Mouse (Mus musculus) CH12.LX (cell line): ENCODE measurements around the gene Hvcn1. TPM values are rescaled to one million over a fixed set of nuclear protein-coding genes. Genes with fewer than 3 reads are reported as not detected.

ENCODE experiments used
- DNase-seq: peaks from one replicate; pipeline ENCODE4 v3.0.0-alpha.2; 2013; ENCODE audit errors: extremely low read depth
- H3K27ac ChIP-seq: 2 replicates; pipeline ENCODE4 v1.5.1; 2012; ENCODE audit warnings: low read depth, mild to moderate bottlenecking, control low read depth, moderate library complexity; ENCODE audit not compliant: insufficient read depth
- H3K27me3 ChIP-seq: replicated peaks from 2 replicates; pipeline ENCODE3; 2012; ENCODE audit warnings: inconsistent platforms
- H3K36me3 ChIP-seq, 2 experiments: replicated peaks in 1 of 2; 2 replicates each; pipeline versions ENCODE3 to v1.6.1; 2012; ENCODE audit warnings: inconsistent platforms in 1 of 2, low read length in 1 of 2, mild to moderate bottlenecking in 1 of 2, mixed read lengths in 1 of 2, moderate library complexity in 1 of 2; ENCODE audit not compliant: control insufficient read depth in 1 of 2, insufficient read depth in 1 of 2
- H3K4me1 ChIP-seq, 2 experiments: 2 replicates each; pipeline ENCODE4 v1.6.1; 2012; ENCODE audit warnings: inconsistent platforms in 1 of 2, moderate library complexity in 1 of 2; ENCODE audit not compliant: insufficient read depth in 2 of 2, control insufficient read depth in 1 of 2
- H3K4me2 ChIP-seq: 2 replicates; pipeline ENCODE4 v1.6.1; 2012; ENCODE audit warnings: low read depth, mild to moderate bottlenecking, control low read depth; ENCODE audit not compliant: poor library complexity, insufficient read depth, severe bottlenecking
- H3K4me3 ChIP-seq, 3 experiments: fragments of 150-350 bp in 1 of 3; sonication (generic) in 1 of 3; replicated peaks in 1 of 3; 2 replicates each; pipeline versions ENCODE3 to v1.5.1; 2011 to 2012; ENCODE audit warnings: low read depth in 2 of 3, low read length in 2 of 3, mild to moderate bottlenecking in 2 of 3, moderate library complexity in 2 of 3, control low read depth in 1 of 3, improper control_type of control experiment in 1 of 3, inconsistent platforms in 1 of 3, mixed read lengths in 1 of 3; ENCODE audit not compliant: poor library complexity in 1 of 3
- H3K79me2 ChIP-seq: replicated peaks from 2 replicates; pipeline ENCODE4 v1.6.1; 2012; ENCODE audit warnings: mild to moderate bottlenecking, moderate library complexity; ENCODE audit not compliant: control insufficient read depth, poor library complexity, insufficient read depth, severe bottlenecking; ENCODE audit errors: extremely low read depth
- H3K9ac ChIP-seq: 2 replicates; pipeline ENCODE4 v1.6.1; 2012; ENCODE audit warnings: low read depth, mild to moderate bottlenecking, control low read depth, moderate library complexity; ENCODE audit not compliant: insufficient read depth
- H3K9me3 ChIP-seq: replicated peaks from 2 replicates; pipeline ENCODE3; 2012; ENCODE audit warnings: low read length, inconsistent platforms, mixed read lengths
- BHLHE40 ChIP-seq: IDR thresholded peaks from 2 replicates; pipeline ENCODE4 v1.6.1; 2011; ENCODE audit warnings: mild to moderate bottlenecking, low read depth, low read length, improper control_type of control experiment
- CHD1 ChIP-seq: IDR thresholded peaks from 2 replicates; pipeline ENCODE4 v1.6.1; 2012; ENCODE audit warnings: low read depth, low read length, improper control_type of control experiment, inconsistent platforms
- GABPA ChIP-seq: IDR thresholded peaks from 2 replicates; pipeline ENCODE4 v1.6.1; 2012; ENCODE audit warnings: low read depth, low read length, improper control_type of control experiment, inconsistent platforms; ENCODE audit not compliant: insufficient replicate concordance
- HCFC1 ChIP-seq: IDR thresholded peaks from 2 replicates; pipeline ENCODE4 v1.6.1; 2012; ENCODE audit warnings: low read depth, mild to moderate bottlenecking, inconsistent platforms, low read length, improper control_type of control experiment
- IRF4 ChIP-seq: IDR thresholded peaks from 2 replicates; pipeline ENCODE4 v1.6.1; 2014; ENCODE audit warnings: low read depth, mild to moderate bottlenecking, inconsistent platforms, low read length, improper control_type of control experiment
- MAFK ChIP-seq: IDR thresholded peaks from 2 replicates; pipeline ENCODE4 v1.6.1; 2011; ENCODE audit warnings: low read length, improper control_type of control experiment; ENCODE audit not compliant: insufficient replicate concordance
- MAZ ChIP-seq: IDR thresholded peaks from 2 replicates; pipeline ENCODE4 v1.6.1; 2012; ENCODE audit warnings: low read depth, mild to moderate bottlenecking, inconsistent platforms, low read length, improper control_type of control experiment, moderate library complexity
- MXI1 ChIP-seq: IDR thresholded peaks from 2 replicates; pipeline ENCODE4 v1.6.1; 2011; ENCODE audit warnings: mild to moderate bottlenecking, low read depth, low read length, improper control_type of control experiment
- MYC ChIP-seq: IDR thresholded peaks from 2 replicates; pipeline ENCODE4 v1.6.1; 2011; ENCODE audit warnings: low read depth, mild to moderate bottlenecking, improper control_type of control experiment, low read length
- NELFE ChIP-seq: IDR thresholded peaks from 2 replicates; pipeline ENCODE4 v1.6.1; 2011; ENCODE audit warnings: low read depth, low read length, improper control_type of control experiment
- POLR2A ChIP-seq: IDR thresholded peaks from 2 replicates; pipeline ENCODE4 v1.6.1; 2011; ENCODE audit warnings: low read depth, mild to moderate bottlenecking, improper control_type of control experiment, low read length
- POLR2AphosphoS2 ChIP-seq: IDR thresholded peaks from 2 replicates; pipeline ENCODE4 v1.6.1; 2011; ENCODE audit warnings: low read depth, low read length, improper control_type of control experiment
- RAD21 ChIP-seq: IDR thresholded peaks from 2 replicates; pipeline ENCODE4 v1.6.1; 2011; ENCODE audit warnings: low read depth, mild to moderate bottlenecking, low read length, improper control_type of control experiment, moderate library complexity
- RCOR1 ChIP-seq: conservative IDR thresholded peaks from 2 replicates; pipeline ENCODE4 v1.6.1; 2012; ENCODE audit warnings: low read depth, mild to moderate bottlenecking, inconsistent platforms, low read length, improper control_type of control experiment
- SIN3A ChIP-seq: IDR thresholded peaks from 2 replicates; pipeline ENCODE4 v1.6.1; 2012; ENCODE audit warnings: low read length, improper control_type of control experiment, inconsistent platforms
- SMC3 ChIP-seq: IDR thresholded peaks from 2 replicates; pipeline ENCODE4 v1.6.1; 2011; ENCODE audit warnings: low read depth, low read length, improper control_type of control experiment
- TCF12 ChIP-seq: IDR thresholded peaks from 2 replicates; pipeline ENCODE4 v1.6.1; 2014; ENCODE audit warnings: low read depth, mild to moderate bottlenecking, inconsistent platforms, low read length, improper control_type of control experiment
- UBTF ChIP-seq: IDR thresholded peaks from 2 replicates; pipeline ENCODE4 v1.6.1; 2012; ENCODE audit warnings: low read depth, mild to moderate bottlenecking, inconsistent platforms, low read length, improper control_type of control experiment, moderate library complexity
- USF2 ChIP-seq: conservative IDR thresholded peaks from 2 replicates; pipeline ENCODE4 v1.6.1; 2011; ENCODE audit warnings: low read depth, low read length, improper control_type of control experiment
- ZC3H11A ChIP-seq: IDR thresholded peaks from 2 replicates; pipeline ENCODE4 v1.6.1; 2012; ENCODE audit warnings: low read depth, mild to moderate bottlenecking, inconsistent platforms, low read length, improper control_type of control experiment
- ZKSCAN1 ChIP-seq: IDR thresholded peaks from 2 replicates; pipeline ENCODE4 v1.6.1; 2012; ENCODE audit warnings: low read depth, inconsistent platforms, low read length, improper control_type of control experiment, borderline replicate concordance
- dilution Hi-C: fragments of 300-500 bp; cut with MboI; formaldehyde crosslinking; loops from 2 replicates; pipeline ENCODE4 v1.14.3; 2020; ENCODE audit warnings: low sequenced_read_pairs; ENCODE audit not compliant: extremely low pct_unique_long_range_greater_than_20kb, extremely low pct_ligation_motif_present
- in situ Hi-C: fragments of 300-500 bp; cut with MboI; formaldehyde crosslinking; loops from 3 replicates; pipeline ENCODE4 v1.14.3; 2019; ENCODE audit warnings: low sequenced_read_pairs, low pct_ligation_motif_present, low pct_unique_long_range_greater_than_20kb, mixed read lengths
- polyA plus RNA-seq: library from polyadenylated mRNA; unstranded; fragments of >175 nt; gene quantifications from 2 replicates; pipeline ENCODE4 v1.2.1, GENCODE M21; 2012; ENCODE audit warnings: low read depth; ENCODE audit not compliant: insufficient read length
- total RNA-seq, 2 experiments: library from RNA; depleted of rRNA; stranded (reverse); fragments of 300-350 nt in 1 of 2; fragments of >200 nt in 1 of 2; gene quantifications; 2 replicates each; pipeline ENCODE4 v1.2.3; 2012 to 2014

Gene Hvcn1
- total and polyA plus RNA-seq, 3 experiments, result 143 to 159 (median 156) TPM

DNA sequence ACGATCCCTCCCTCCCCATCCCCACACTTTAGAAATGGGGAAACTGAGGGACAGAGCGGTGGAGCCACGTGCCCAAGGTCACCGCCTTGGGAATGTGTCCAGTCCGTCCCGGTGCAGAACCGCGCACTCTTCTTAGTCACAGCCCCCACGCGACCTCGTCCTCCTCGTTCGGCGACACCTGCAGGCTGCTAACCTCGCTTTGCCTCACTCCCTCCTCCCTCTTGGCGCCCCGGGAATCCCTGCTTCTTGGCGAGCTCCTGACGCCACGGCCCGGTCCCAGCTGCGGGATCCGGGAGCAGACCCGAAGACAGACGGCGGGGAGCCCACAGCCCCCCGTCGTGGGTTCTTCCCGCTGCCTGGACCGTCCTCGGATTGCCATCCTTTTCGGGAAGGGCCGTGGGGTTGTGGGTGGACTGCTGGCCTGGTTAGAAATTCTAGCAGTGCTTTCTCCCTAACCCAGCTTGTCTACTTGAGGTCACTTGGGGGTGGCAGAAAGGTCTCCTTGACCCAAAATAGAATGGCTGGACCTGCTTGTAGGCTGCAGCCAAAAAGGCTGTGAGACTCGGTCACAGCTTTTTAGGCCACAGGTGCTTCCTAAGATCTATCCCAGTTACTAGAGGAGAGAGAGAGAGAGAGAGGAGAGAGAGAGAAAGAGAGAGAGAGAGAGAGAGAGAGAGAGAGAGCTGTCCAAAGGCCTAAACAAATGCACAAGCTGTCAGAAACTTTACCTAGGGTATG is 78.6 kb downstream of the Hvcn1 start (continued):
- no peak; the same call in 1 of the 2 replicates for TF ChIP-seq CHD1
- no peak for TF ChIP-seq MAFK
- no peak for TF ChIP-seq MAZ
- no peak for TF ChIP-seq RCOR1
- TF ChIP-seq RAD21, result no peak
- TF ChIP-seq SIN3A, result no peak; the same call in 1 of the 2 replicates
- TF ChIP-seq UBTF, result no peak; the same call in 1 of the 2 replicates
- TF ChIP-seq POLR2A, result no peak
- TF ChIP-seq NELFE, result no peak
- no peak for TF ChIP-seq ZKSCAN1
- no peak for TF ChIP-seq USF2
- no peak for TF ChIP-seq ZC3H11A
- no peak for TF ChIP-seq POLR2AphosphoS2
- no peak for TF ChIP-seq MXI1
- peak; percentile 33; the same call in 1 of the 2 replicates for TF ChIP-seq BHLHE40
- TF ChIP-seq SMC3, result peak; percentile 11
- no peak for TF ChIP-seq MYC
- peak; percentile 26; the same call in 1 of the 2 replicates for TF ChIP-seq TCF12
- TF ChIP-seq, all 38 proteins: peak for 5

- no peak for DNase-seq
- peaks cover 62% of the 10 kb centered on the region for H3K79me2 ChIP-seq
- no peak overlapping the region for H3K27ac ChIP-seq
- H3K9me3 ChIP-seq, result no peaks in the 10 kb centered on the region
- in situ Hi-C loops (no loop called here), dilution Hi-C loops (no loop called here)
- peak overlapping the region; percentile 87 to 96 (median 95) for H3K4me3 ChIP-seq
- H3K36me3 ChIP-seq, result peaks cover 0 to 32% of the 10 kb centered on the region in 2 experiments
- TF ChIP-seq IRF4 (peak; percentile 43; the same call in 1 of the 2 replicates), ZKSCAN1 (no peak), HCFC1 (no peak), SIN3A (0 out of 2 replicates have a peak, but pooled peaks have one; percentile 31), GABPA (no peak), ZC3H11A (no peak)
- TF ChIP-seq, all 38 proteins: peak for 2
- Histone ChIP-seq H3K9ac (peak overlapping the region; percentile 80), H3K4me1 (peaks cover 17 to 40% of the 10 kb centered on the region in 2 experiments), H3K27me3 (no peaks in the 10 kb centered on the region), H3K4me2 (peak overlapping the region; percentile 76)
Observed at GRCm38 (mm10) chr5:122285767-122286150, 79.2 kb downstream of the Hvcn1 start.
